9 mouse cellular contexts compared by ENCODE assay signal in genomic region chr13:93922566-93922910, GRCm38 (mm10).
DNase-seq lines count a peak whose midpoint lies in the region; ATAC-seq lines count a peak whose summit lies in the region.
"Had no signal": no experiment of that assay in that cellular context is flagged by ENCODE, and none has a peak within 500 bp of the region (broad histone marks: within the 10 kb centered on the region; RNA-seq: fewer than 3 reads in every experiment).

No protein-coding gene starts in this region.

- H3K9me3 ChIP-seq in heart, embryonic 12.5 days (replicated peaks): no peaks in the 10 kb centered on the region

- no peaks in the 10 kb centered on the region for H3K27me3 ChIP-seq in heart, embryonic 12.5 days (replicated peaks)

- H3K9ac ChIP-seq in heart, embryonic 12.5 days: no peak overlapping the region
- H3K9ac ChIP-seq: liver, embryonic 14.5 days had no signal

- ATAC-seq in heart, embryonic 12.5 days (ENCODE audit: insufficient number of reproducible peaks, low FRiP score): no peak
- peak; percentile 93 for ATAC-seq in megakaryocyte progenitor cell, adult 5-6 weeks (replicated peaks; ENCODE audit: poor library complexity)

- no peak overlapping the region for H3K4me2 ChIP-seq in heart, embryonic 12.5 days

- peaks cover 32% of the 10 kb centered on the region for H3K4me1 ChIP-seq in heart, embryonic 12.5 days (replicated peaks)

- no peak overlapping the region for H3K27ac ChIP-seq in heart, embryonic 12.5 days (ENCODE audit: poor library complexity, severe bottlenecking)
- H3K27ac ChIP-seq: liver, embryonic 14.5 days had no signal

- 59% methylated on average over 7 of the region's 7 CpGs for WGBS in heart, embryonic 12.5 days

- H3K4me3 ChIP-seq in heart, embryonic 12.5 days: no peak overlapping the region

- DNase-seq in heart, adult 9 months (ENCODE audit: low spot score in 2 of 2): peak; percentile 33 to 48
- peak; percentile 75 for DNase-seq in adrenal gland, adult 8-10 months
- peak; percentile 55 for DNase-seq in kidney, adult 9 months
- no peak for DNase-seq in left cerebral cortex, adult 18-20 months (ENCODE audit: low spot score in 2 of 2)
- no peak for DNase-seq in gastrocnemius, postnatal 10 days
- DNase-seq in layer of hippocampus, postnatal 10 days (ENCODE audit: low spot score in 2 of 2): no peak

- H3K36me3 ChIP-seq in heart, embryonic 12.5 days: no peaks in the 10 kb centered on the region

Comparison
In these comparisons a context has a peak if more than half of its experiments do, and no peak if none do; other contexts are left out.
1. DNase-seq: peak in heart, adult 9 months (2 of 2), adrenal gland, adult 8-10 months (single experiment) and kidney, adult 9 months (single experiment); none in left cerebral cortex, adult 18-20 months (0 of 2), gastrocnemius, postnatal 10 days (single experiment) and layer of hippocampus, postnatal 10 days (0 of 2).